Mouse (Mus musculus): ENCODE data around the gene Kif18b. TPM values are rescaled to one million over a fixed set of nuclear protein-coding genes. Genes with fewer than 3 reads are reported as not detected.

Gene Kif18b
- total and polyA plus RNA-seq, 3 experiments: 36.1 to 116 (median 45.7) TPM

GRCm38 (mm10) chr11:102930672-102931071, 5.7 kb upstream of the Kif18b start:
- TF ChIP-seq RCOR1 (IDR thresholded peaks at IDR 0.05; ENCODE audit: low read depth, low read length) (no peak), MEF2A (IDR thresholded peaks at IDR 0.05; ENCODE audit: extremely low read depth, insufficient replicate concordance, low read depth, low read length, poor library complexity, severe bottlenecking) (no peak), NRF1 (IDR thresholded peaks at IDR 0.05; ENCODE audit: insufficient read depth, low read depth, low read length, poor library complexity, severe bottlenecking) (no peak)
- Histone ChIP-seq H3K79me2 (ENCODE audit: control insufficient read depth, insufficient read depth, low read length, poor library complexity) (no peaks in the 10 kb centered on the region), H3K27me3 (ENCODE audit: control insufficient read depth in 1 of 2, insufficient read depth in 2 of 2, low read length in 2 of 2) (peaks cover 23 to 28% of the 10 kb centered on the region in 2 experiments), H3K4me1 (ENCODE audit: control insufficient read depth in 1 of 2, insufficient read depth in 2 of 2, low read length in 2 of 2) (peaks cover 0 to 2% of the 10 kb centered on the region in 2 experiments; a peak in 1 of 4 replicates), H3K27ac (ENCODE audit: control insufficient read depth, low read depth, low read length) (no peak overlapping the region), H3K9ac (ENCODE audit: control insufficient read depth, low read depth, low read length, poor library complexity, severe bottlenecking) (no peak overlapping the region), H3K36me3 (ENCODE audit: control insufficient read depth in 1 of 2, insufficient read depth in 2 of 2, low read length in 2 of 2) (peaks cover 0 to 6% of the 10 kb centered on the region in 2 experiments; a peak in 2 of 4 replicates), H3K4me3 (ENCODE audit: control insufficient read depth in 1 of 2, insufficient read depth in 1 of 2, low read depth in 2 of 2, low read length in 2 of 2) (no peak overlapping the region), H3K9me3 (replicated peaks; ENCODE audit: insufficient read depth, low read length) (no peaks in the 10 kb centered on the region)
- DNase-seq (ENCODE audit: low read depth, low spot score): no peak

DNA sequence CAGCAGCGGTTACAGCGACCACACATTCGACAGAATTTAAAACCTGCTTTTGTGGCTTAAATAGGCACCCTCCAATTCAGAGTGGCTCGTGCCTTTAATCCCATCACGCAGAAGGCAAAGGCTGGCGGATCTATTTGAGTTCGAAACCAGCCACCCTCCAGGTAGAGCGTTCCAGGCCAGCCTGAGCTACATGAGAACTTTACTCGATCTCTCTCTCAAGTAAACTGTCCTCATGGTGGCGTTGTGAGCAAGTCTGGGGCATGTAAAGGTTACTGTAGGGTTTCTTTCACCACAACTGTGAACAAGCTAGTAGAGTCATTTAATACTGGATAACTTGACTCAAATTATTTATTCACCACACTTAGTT, 410 bp upstream of the Kif18b start:
- Histone ChIP-seq H3K9me3 (replicated peaks; ENCODE audit: insufficient read depth, low read length) (no peaks in the 10 kb centered on the region), H3K9ac (ENCODE audit: control insufficient read depth, low read depth, low read length, poor library complexity, severe bottlenecking) (peak overlapping the region; percentile 84), H3K4me3 (ENCODE audit: control insufficient read depth in 1 of 2, insufficient read depth in 1 of 2, low read depth in 2 of 2, low read length in 2 of 2) (peak overlapping the region; percentile 71 to 86), H3K36me3 (ENCODE audit: control insufficient read depth in 1 of 2, insufficient read depth in 2 of 2, low read length in 2 of 2) (peaks cover 3 to 12% of the 10 kb centered on the region in 2 experiments; a peak in 3 of 4 replicates), H3K27ac (ENCODE audit: control insufficient read depth, low read depth, low read length) (peak overlapping the region; percentile 95), H3K27me3 (ENCODE audit: control insufficient read depth in 1 of 2, insufficient read depth in 2 of 2, low read length in 2 of 2) (no peaks in the 10 kb centered on the region; a peak in 2 of 4 replicates), H3K4me1 (ENCODE audit: control insufficient read depth in 1 of 2, insufficient read depth in 2 of 2, low read length in 2 of 2) (peaks cover 3 to 9% of the 10 kb centered on the region in 2 experiments; a peak in 3 of 4 replicates), H3K79me2 (ENCODE audit: control insufficient read depth, insufficient read depth, low read length, poor library complexity) (peaks cover 41% of the 10 kb centered on the region)
- TF ChIP-seq CTCF (IDR thresholded peaks at IDR 0.05 in 2 of 3, conservative IDR thresholded peaks at IDR 0.05 in 1 of 3; ENCODE audit: control insufficient read depth in 1 of 3, insufficient read depth in 1 of 3, low read depth in 2 of 3, low read length in 3 of 3, poor library complexity in 1 of 3, severe bottlenecking in 1 of 3) (peak; percentile 26 to 69 (median 44); a peak in 5 of 6 replicates), ZNF384 (IDR thresholded peaks at IDR 0.05; ENCODE audit: low read depth, low read length) (0 out of 2 replicates have a peak, but pooled peaks have one; percentile 37), MYC (IDR thresholded peaks at IDR 0.05; ENCODE audit: low read depth, low read length) (no peak; the same call in 1 of the 2 replicates), RAD21 (IDR thresholded peaks at IDR 0.05; ENCODE audit: low read depth, low read length) (peak; percentile 27), MEF2A (IDR thresholded peaks at IDR 0.05; ENCODE audit: extremely low read depth, insufficient replicate concordance, low read depth, low read length, poor library complexity, severe bottlenecking) (no peak), KAT2A (conservative IDR thresholded peaks at IDR 0.05; ENCODE audit: low read depth, low read length) (no peak), CHD1 (IDR thresholded peaks at IDR 0.05; ENCODE audit: low read depth, low read length) (no peak), MYB (IDR thresholded peaks at IDR 0.05; ENCODE audit: low read depth, low read length) (no peak), MAX (IDR thresholded peaks at IDR 0.05; ENCODE audit: low read length) (0 out of 2 replicates have a peak, but pooled peaks have one; percentile 30), SMC3 (IDR thresholded peaks at IDR 0.05; ENCODE audit: low read depth, low read length) (peak; percentile 12; the same call in 1 of the 2 replicates), EP300 (IDR thresholded peaks at IDR 0.05; ENCODE audit: low read depth in 1 of 2, low read length in 2 of 2) (peak in 1 of 2 experiments; percentile 1; a peak in 2 of 4 replicates)
- peak; percentile 94 for DNase-seq (ENCODE audit: low read depth, low spot score)

- Histone ChIP-seq H3K9ac (ENCODE audit: control insufficient read depth, low read depth, low read length, poor library complexity, severe bottlenecking) (no peak overlapping the region), H3K4me3 (ENCODE audit: control insufficient read depth in 1 of 2, insufficient read depth in 1 of 2, low read depth in 2 of 2, low read length in 2 of 2) (no peak overlapping the region)
Observed at GRCm38 (mm10) chr11:102921491-102921890, 3.4 kb downstream of the Kif18b start.

More at GRCm38 (mm10) chr11:102921491-102921890, 3.4 kb downstream of the Kif18b start:
- DNase-seq (ENCODE audit: low read depth, low spot score): no peak
- H3K27me3 ChIP-seq (ENCODE audit: control insufficient read depth in 1 of 2, insufficient read depth in 2 of 2, low read length in 2 of 2): no peaks in the 10 kb centered on the region
- H3K4me1 ChIP-seq (ENCODE audit: control insufficient read depth in 1 of 2, insufficient read depth in 2 of 2, low read length in 2 of 2): peaks cover 3 to 9% of the 10 kb centered on the region in 2 experiments; a peak in 3 of 4 replicates
- peaks cover 11 to 14% of the 10 kb centered on the region in 2 experiments for H3K36me3 ChIP-seq (ENCODE audit: control insufficient read depth in 1 of 2, insufficient read depth in 2 of 2, low read length in 2 of 2)
- H3K27ac ChIP-seq (ENCODE audit: control insufficient read depth, low read depth, low read length): no peak overlapping the region
- TF ChIP-seq POLR2AphosphoS2 (IDR thresholded peaks at IDR 0.05; ENCODE audit: low read length) (no peak), CHD2 (IDR thresholded peaks at IDR 0.05; ENCODE audit: low read length) (no peak), JUND (IDR thresholded peaks at IDR 0.05; ENCODE audit: low read depth, low read length) (no peak), HCFC1 (IDR thresholded peaks at IDR 0.05; ENCODE audit: low read depth, low read length) (no peak), USF2 (IDR thresholded peaks at IDR 0.05; ENCODE audit: borderline replicate concordance in 1 of 2, insufficient read depth in 1 of 2, low read depth in 1 of 2, low read length in 2 of 2) (no peak), MYB (IDR thresholded peaks at IDR 0.05; ENCODE audit: low read depth, low read length) (no peak), MXI1 (IDR thresholded peaks at IDR 0.05; ENCODE audit: low read depth, low read length) (no peak), NELFE (IDR thresholded peaks at IDR 0.05; ENCODE audit: low read depth, low read length) (no peak), SIN3A (IDR thresholded peaks at IDR 0.05; ENCODE audit: low read length) (no peak)
- H3K79me2 ChIP-seq (ENCODE audit: control insufficient read depth, insufficient read depth, low read length, poor library complexity): peaks cover 52% of the 10 kb centered on the region
- no peaks in the 10 kb centered on the region for H3K9me3 ChIP-seq (replicated peaks; ENCODE audit: insufficient read depth, low read length)
